Mouse (Mus musculus): ENCODE measurements at regions not wholly inside any gene's neighbourhood (a gene's known extent, or its start where the extent isn't known, plus 50 kb on each side); places are given as distances from the start of the nearest gene placed in this dataset.

DNA sequence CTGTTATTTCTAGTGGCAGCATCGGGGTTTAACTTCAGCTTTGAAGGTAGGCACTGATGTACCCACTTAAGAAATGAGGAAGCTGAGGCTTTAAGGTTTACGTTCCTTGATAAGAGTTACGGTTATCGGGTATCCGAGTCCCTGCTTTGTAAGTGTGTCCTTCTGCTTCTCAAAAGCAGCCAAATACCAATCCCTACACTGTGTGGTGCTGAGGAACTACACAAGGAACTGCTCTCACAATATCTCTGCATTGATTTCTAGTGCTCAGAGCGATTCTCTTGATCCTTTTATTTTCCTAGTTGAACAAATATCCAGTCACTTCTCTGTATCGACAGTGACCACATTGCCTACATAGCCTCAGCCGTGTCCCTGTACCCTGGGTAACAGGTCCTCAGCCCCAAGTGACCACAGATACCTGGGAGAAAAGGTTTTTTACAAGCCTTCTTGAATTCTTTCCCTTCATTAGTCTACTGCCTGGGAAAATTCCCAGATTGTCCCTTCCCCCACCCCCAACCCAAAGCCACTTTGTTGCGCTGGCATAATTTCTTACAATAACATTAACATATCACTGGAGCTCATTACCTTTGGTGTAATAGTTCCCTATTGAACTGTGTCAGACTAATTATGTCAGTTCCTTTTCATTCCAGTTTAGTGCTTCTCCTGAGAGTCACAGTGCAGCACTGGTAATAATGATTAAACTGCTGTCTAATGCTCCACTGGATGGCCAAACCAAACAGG, 184.0 kb upstream of the Nlrp1b start:
- H3K4me3 ChIP-seq, result no peak overlapping the region
- no peaks in the 10 kb centered on the region for H3K36me3 ChIP-seq (ENCODE audit: control insufficient read depth, insufficient read depth, low read length)
- intact Hi-C loops (cut with DNase I), result no loop called here
- TF ChIP-seq EP300 (IDR thresholded peaks at IDR 0.05; ENCODE audit: insufficient read depth, low read depth, low read length) (no peak), CTCF (IDR thresholded peaks at IDR 0.05) (no peak), POLR2A (IDR thresholded peaks at IDR 0.05; ENCODE audit: insufficient read depth, low read depth, low read length) (no peak)
- 69% methylated on average over 9 of the region's 9 CpGs for WGBS
- H3K9ac ChIP-seq (ENCODE audit: low read depth, low read length), result no peak overlapping the region
- no peaks in the 10 kb centered on the region for H3K4me1 ChIP-seq (ENCODE audit: control insufficient read depth, insufficient read depth, low read length)
- H3K79me2 ChIP-seq (replicated peaks; ENCODE audit: control insufficient read depth, insufficient read depth, low read length), result no peaks in the 10 kb centered on the region
- no peaks in the 10 kb centered on the region for H3K27me3 ChIP-seq (ENCODE audit: control insufficient read depth, insufficient read depth, low read length)
- no peak for DNase-seq
- H3K27ac ChIP-seq, result no peak overlapping the region

- intact Hi-C loops (cut with DNase I), result no loop called here
- no peak overlapping the region for H3K4me3 ChIP-seq
These were observed 184.9 kb upstream of the Nlrp1b start for GRCm38 (mm10) chr11:71415451-71415850.

DNA sequence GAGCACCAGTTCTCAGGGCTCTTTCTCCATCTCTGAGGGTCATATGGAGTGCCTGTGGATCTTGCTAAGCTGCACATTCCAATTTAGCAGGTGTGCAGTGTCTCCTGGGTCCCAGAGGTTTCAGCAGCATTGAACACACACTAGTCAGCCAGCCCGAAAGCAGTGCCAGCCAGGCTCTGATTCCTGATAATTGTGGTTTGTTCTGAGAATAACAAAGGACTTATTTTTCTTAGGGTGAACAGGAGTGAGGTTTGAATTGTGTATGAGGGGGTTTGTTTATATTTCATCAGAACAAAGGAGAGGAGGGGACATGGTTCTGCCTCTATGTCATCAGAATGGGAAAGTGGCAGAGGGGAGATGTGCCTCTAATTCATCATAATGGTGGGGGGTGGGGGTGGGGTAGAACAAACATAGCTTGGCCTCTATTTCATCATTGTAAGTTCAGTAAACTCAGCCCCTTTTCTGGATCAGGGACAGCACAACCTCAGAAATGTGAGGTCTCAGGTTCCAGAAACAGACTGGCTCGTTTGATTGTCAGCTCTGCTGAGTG, 191.8 kb upstream of the Nlrp1b start:
- no peaks in the 10 kb centered on the region for H3K79me2 ChIP-seq (replicated peaks; ENCODE audit: control insufficient read depth, insufficient read depth, low read length)
- H3K9ac ChIP-seq (ENCODE audit: low read depth, low read length), result no peak overlapping the region
- no peak overlapping the region for H3K27ac ChIP-seq
- 44% methylated on average over 2 of the region's 2 CpGs for WGBS
- H3K36me3 ChIP-seq (ENCODE audit: control insufficient read depth, insufficient read depth, low read length), result no peaks in the 10 kb centered on the region
- intact Hi-C loops (cut with DNase I), result no loop called here
- H3K4me3 ChIP-seq, result no peak overlapping the region
- no peak for TF ChIP-seq EP300 (IDR thresholded peaks at IDR 0.05; ENCODE audit: insufficient read depth, low read depth, low read length)
- no peak for TF ChIP-seq CTCF (IDR thresholded peaks at IDR 0.05)
- no peaks in the 10 kb centered on the region for H3K27me3 ChIP-seq (ENCODE audit: control insufficient read depth, insufficient read depth, low read length)
- DNase-seq, result no peak
- no peaks in the 10 kb centered on the region for H3K4me1 ChIP-seq (ENCODE audit: control insufficient read depth, insufficient read depth, low read length)

More at GRCm38 (mm10) chr11:71415451-71415850, 184.9 kb upstream of the Nlrp1b start:
- no peak for DNase-seq
- Histone ChIP-seq H3K9ac (ENCODE audit: low read depth, low read length) (no peak overlapping the region), H3K4me1 (ENCODE audit: control insufficient read depth, insufficient read depth, low read length) (no peaks in the 10 kb centered on the region), H3K79me2 (replicated peaks; ENCODE audit: control insufficient read depth, insufficient read depth, low read length) (no peaks in the 10 kb centered on the region), H3K36me3 (ENCODE audit: control insufficient read depth, insufficient read depth, low read length) (no peaks in the 10 kb centered on the region), H3K27me3 (ENCODE audit: control insufficient read depth, insufficient read depth, low read length) (no peaks in the 10 kb centered on the region), H3K27ac (no peak overlapping the region)
- WGBS, result 42% methylated on average over 3 of the region's 3 CpGs
- no peak for TF ChIP-seq EP300 (IDR thresholded peaks at IDR 0.05; ENCODE audit: insufficient read depth, low read depth, low read length)
- TF ChIP-seq POLR2A (IDR thresholded peaks at IDR 0.05; ENCODE audit: insufficient read depth, low read depth, low read length), result no peak
- no peak for TF ChIP-seq CTCF (IDR thresholded peaks at IDR 0.05)

GRCm38 (mm10) chr11:71423242-71423641, 192.7 kb upstream of the Nlrp1b start:
- no peak for DNase-seq
- no peak overlapping the region for H3K27ac ChIP-seq
- TF ChIP-seq EP300 (IDR thresholded peaks at IDR 0.05; ENCODE audit: insufficient read depth, low read depth, low read length), result no peak
- no peak overlapping the region for H3K4me3 ChIP-seq
- no peak overlapping the region for H3K9ac ChIP-seq (ENCODE audit: low read depth, low read length)
- WGBS, result 58% methylated on average over 3 of the region's 3 CpGs
- H3K79me2 ChIP-seq (replicated peaks; ENCODE audit: control insufficient read depth, insufficient read depth, low read length), result no peaks in the 10 kb centered on the region
- H3K36me3 ChIP-seq (ENCODE audit: control insufficient read depth, insufficient read depth, low read length), result no peaks in the 10 kb centered on the region
- H3K4me1 ChIP-seq (ENCODE audit: control insufficient read depth, insufficient read depth, low read length), result no peaks in the 10 kb centered on the region
- intact Hi-C loops (cut with DNase I), result no loop called here
- H3K27me3 ChIP-seq (ENCODE audit: control insufficient read depth, insufficient read depth, low read length), result no peaks in the 10 kb centered on the region

- H3K4me1 ChIP-seq (ENCODE audit: control insufficient read depth, insufficient read depth, low read length), result no peaks in the 10 kb centered on the region
- H3K79me2 ChIP-seq (replicated peaks; ENCODE audit: control insufficient read depth, insufficient read depth, low read length), result no peaks in the 10 kb centered on the region
- no peak overlapping the region for H3K9ac ChIP-seq (ENCODE audit: low read depth, low read length)
- H3K4me3 ChIP-seq, result no peak overlapping the region
- no peak for DNase-seq
- no peaks in the 10 kb centered on the region for H3K36me3 ChIP-seq (ENCODE audit: control insufficient read depth, insufficient read depth, low read length)
- TF ChIP-seq CTCF (IDR thresholded peaks at IDR 0.05), result no peak
- no peak for TF ChIP-seq POLR2A (IDR thresholded peaks at IDR 0.05; ENCODE audit: insufficient read depth, low read depth, low read length)
- TF ChIP-seq EP300 (IDR thresholded peaks at IDR 0.05; ENCODE audit: insufficient read depth, low read depth, low read length), result no peak
- 74% methylated on average over 5 of the region's 5 CpGs for WGBS
- intact Hi-C loops (cut with DNase I), result no loop called here
- H3K27ac ChIP-seq, result no peak overlapping the region
- H3K27me3 ChIP-seq (ENCODE audit: control insufficient read depth, insufficient read depth, low read length), result no peaks in the 10 kb centered on the region
These were observed 194.3 kb upstream of the Nlrp1b start for GRCm38 (mm10) chr11:71424879-71425278.

GRCm38 (mm10) chr11:71429739-71430138, 199.2 kb upstream of the Nlrp1b start:
- TF ChIP-seq EP300 (IDR thresholded peaks at IDR 0.05; ENCODE audit: insufficient read depth, low read depth, low read length) (no peak), POLR2A (IDR thresholded peaks at IDR 0.05; ENCODE audit: insufficient read depth, low read depth, low read length) (no peak), CTCF (IDR thresholded peaks at IDR 0.05) (no peak)
- Histone ChIP-seq H3K9ac (ENCODE audit: low read depth, low read length) (no peak overlapping the region), H3K27me3 (ENCODE audit: control insufficient read depth, insufficient read depth, low read length) (no peaks in the 10 kb centered on the region), H3K27ac (no peak overlapping the region), H3K36me3 (ENCODE audit: control insufficient read depth, insufficient read depth, low read length) (no peaks in the 10 kb centered on the region), H3K4me3 (no peak overlapping the region), H3K79me2 (replicated peaks; ENCODE audit: control insufficient read depth, insufficient read depth, low read length) (no peaks in the 10 kb centered on the region), H3K4me1 (ENCODE audit: control insufficient read depth, insufficient read depth, low read length) (no peaks in the 10 kb centered on the region)
- intact Hi-C loops (cut with DNase I), result no loop called here
- WGBS, result 93% methylated on average over 22 of the region's 22 CpGs
- no peak for DNase-seq

All from heart, adult 2 months (tissue).